Mouse (Mus musculus): ENCODE results near the gene Vezt. TPM values are rescaled to one million over a fixed set of nuclear protein-coding genes. Genes with fewer than 3 reads are reported as not detected.

The Vezt gene
- polyA plus RNA-seq, 1 experiment from 2014 or later = 32.3 TPM

DNA sequence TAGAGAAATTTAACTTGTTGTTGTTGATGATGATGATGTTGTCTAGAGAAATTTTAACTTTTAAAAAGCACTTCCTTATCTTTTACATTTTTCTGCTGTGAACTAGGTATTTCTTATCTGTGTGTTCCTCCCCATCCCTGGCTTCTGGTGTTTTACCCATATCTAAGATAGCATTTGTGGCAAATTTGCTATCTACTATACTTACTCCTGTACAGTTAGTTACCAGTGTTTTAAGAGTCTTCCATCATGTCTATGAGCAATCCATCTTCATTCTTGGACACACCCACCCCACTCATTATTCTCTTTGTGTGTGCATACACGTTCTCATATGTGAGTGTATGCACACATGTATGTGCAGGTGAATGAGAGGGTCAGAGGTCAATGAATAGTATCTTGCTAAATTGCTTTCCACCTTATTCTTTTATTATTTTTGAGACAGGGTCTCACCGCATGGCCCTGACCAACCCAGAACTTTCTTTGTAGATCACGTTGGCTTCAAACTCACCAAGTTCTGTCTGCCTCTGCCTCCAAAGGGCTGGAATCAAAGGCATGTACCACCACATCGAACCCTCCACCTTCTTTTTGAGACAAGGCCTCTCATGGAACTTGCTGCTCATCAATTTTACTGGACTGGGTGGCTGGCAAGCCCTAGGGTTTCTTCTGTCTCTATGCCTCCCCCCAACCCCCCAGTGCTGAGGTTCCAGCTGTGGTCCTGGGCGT, 123.3 kb downstream of the Vezt start:
- no peak overlapping the region for H3K4me3 ChIP-seq (ENCODE audit: low read depth, low read length)
- WGBS = 91% methylated on average over 5 of the region's 5 CpGs
- H3K9ac ChIP-seq (ENCODE audit: low read length) = no peak overlapping the region
- H3K4me2 ChIP-seq (ENCODE audit: low read depth, severe bottlenecking) = no peak overlapping the region
- H3K9me3 ChIP-seq (ENCODE audit: control insufficient read depth, low read length) = no peaks in the 10 kb centered on the region
- DNase-seq (ENCODE audit: low spot score) (no peak), ATAC-seq (ENCODE audit: insufficient number of reproducible peaks, low FRiP score, low TSS enrichment, low read depth) (no peak)
- no peaks in the 10 kb centered on the region for H3K36me3 ChIP-seq (ENCODE audit: control insufficient read depth, insufficient read depth, low read length)
- peaks cover 7% of the 10 kb centered on the region; the same call in 1 of the 2 replicates for H3K4me1 ChIP-seq (ENCODE audit: control insufficient read depth, insufficient read depth, low read length)
- no peak overlapping the region for H3K27ac ChIP-seq (replicated peaks; ENCODE audit: low read depth, low read length)
- no peaks in the 10 kb centered on the region for H3K27me3 ChIP-seq (ENCODE audit: control insufficient read depth, insufficient read depth, low read length)

DNA sequence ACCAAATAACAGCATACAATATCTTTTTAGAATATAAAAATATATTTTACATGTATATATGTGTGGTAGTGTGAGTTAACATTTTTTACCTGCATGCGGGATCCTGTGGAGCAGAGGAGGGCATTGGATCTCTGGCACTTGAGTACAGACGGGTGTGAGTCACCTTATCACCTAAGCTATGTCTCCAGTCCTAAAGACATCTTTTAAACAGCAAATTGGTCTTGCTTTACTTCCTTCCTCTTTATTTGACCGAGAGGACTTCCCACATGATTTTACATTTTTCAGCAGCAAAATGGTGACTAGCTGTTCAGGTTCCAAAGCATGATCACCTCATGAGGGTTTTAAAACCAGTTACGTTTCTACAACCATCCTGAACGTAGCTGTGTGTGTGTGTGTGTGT, 124.3 kb downstream of the Vezt start:
- no peaks in the 10 kb centered on the region for H3K36me3 ChIP-seq (ENCODE audit: control insufficient read depth, insufficient read depth, low read length)
- H3K4me2 ChIP-seq (ENCODE audit: low read depth, severe bottlenecking) = no peak overlapping the region
- H3K4me1 ChIP-seq (ENCODE audit: control insufficient read depth, insufficient read depth, low read length) = peaks cover 10% of the 10 kb centered on the region; the same call in 1 of the 2 replicates
- 75% methylated on average over 5 of the region's 5 CpGs for WGBS
- no peaks in the 10 kb centered on the region for H3K27me3 ChIP-seq (ENCODE audit: control insufficient read depth, insufficient read depth, low read length)
- H3K27ac ChIP-seq (replicated peaks; ENCODE audit: low read depth, low read length) = no peak overlapping the region
- H3K9ac ChIP-seq (ENCODE audit: low read length) = no peak overlapping the region
- DNase-seq (ENCODE audit: low spot score) (no peak), ATAC-seq (ENCODE audit: insufficient number of reproducible peaks, low FRiP score, low TSS enrichment, low read depth) (no peak)
- H3K4me3 ChIP-seq (ENCODE audit: low read depth, low read length) = no peak overlapping the region
- no peaks in the 10 kb centered on the region for H3K9me3 ChIP-seq (ENCODE audit: control insufficient read depth, low read length)

DNA sequence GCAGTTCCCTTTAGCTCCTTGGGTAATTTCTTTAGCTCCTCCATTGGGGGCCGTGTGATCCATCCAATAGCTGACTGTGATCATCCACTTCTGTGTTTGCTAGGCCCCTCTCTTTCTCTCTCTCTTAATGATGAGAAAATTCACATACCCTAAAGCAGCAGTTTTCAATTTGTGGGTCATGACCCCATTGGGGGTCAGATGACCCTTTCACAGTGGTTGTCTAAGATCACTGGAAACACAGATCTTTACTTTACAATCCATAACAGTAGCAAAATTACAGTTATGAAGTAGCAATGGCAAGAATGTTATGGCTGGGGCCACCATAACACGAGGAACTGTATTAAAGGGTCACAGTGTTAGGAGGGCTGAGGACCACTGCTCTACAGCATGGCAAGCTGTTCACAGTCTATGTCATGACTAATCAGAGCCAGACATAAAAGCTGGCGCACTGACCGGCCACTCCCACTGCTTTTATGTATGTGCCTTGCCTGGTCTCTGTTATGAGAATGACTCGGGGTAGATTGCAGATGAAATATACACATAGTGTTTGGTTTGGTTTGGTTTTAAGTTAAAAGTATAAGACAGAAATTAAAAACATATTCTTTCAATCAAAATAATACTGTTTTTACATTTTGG, 125.7 kb downstream of the Vezt start:
- no peak overlapping the region for H3K4me2 ChIP-seq (ENCODE audit: low read depth, severe bottlenecking)
- H3K4me1 ChIP-seq (ENCODE audit: control insufficient read depth, insufficient read depth, low read length) = peaks cover 6% of the 10 kb centered on the region; the same call in 1 of the 2 replicates
- DNase-seq (ENCODE audit: low spot score) (no peak), ATAC-seq (ENCODE audit: insufficient number of reproducible peaks, low FRiP score, low TSS enrichment, low read depth) (no peak)
- H3K27ac ChIP-seq (replicated peaks; ENCODE audit: low read depth, low read length) = no peak overlapping the region
- no peaks in the 10 kb centered on the region for H3K36me3 ChIP-seq (ENCODE audit: control insufficient read depth, insufficient read depth, low read length)
- H3K27me3 ChIP-seq (ENCODE audit: control insufficient read depth, insufficient read depth, low read length) = no peaks in the 10 kb centered on the region
- H3K4me3 ChIP-seq (ENCODE audit: low read depth, low read length) = no peak overlapping the region
- WGBS = 18% methylated on average over 5 of the region's 5 CpGs
- H3K9me3 ChIP-seq (ENCODE audit: control insufficient read depth, low read length) = no peaks in the 10 kb centered on the region
- no peak overlapping the region for H3K9ac ChIP-seq (ENCODE audit: low read length)

DNA sequence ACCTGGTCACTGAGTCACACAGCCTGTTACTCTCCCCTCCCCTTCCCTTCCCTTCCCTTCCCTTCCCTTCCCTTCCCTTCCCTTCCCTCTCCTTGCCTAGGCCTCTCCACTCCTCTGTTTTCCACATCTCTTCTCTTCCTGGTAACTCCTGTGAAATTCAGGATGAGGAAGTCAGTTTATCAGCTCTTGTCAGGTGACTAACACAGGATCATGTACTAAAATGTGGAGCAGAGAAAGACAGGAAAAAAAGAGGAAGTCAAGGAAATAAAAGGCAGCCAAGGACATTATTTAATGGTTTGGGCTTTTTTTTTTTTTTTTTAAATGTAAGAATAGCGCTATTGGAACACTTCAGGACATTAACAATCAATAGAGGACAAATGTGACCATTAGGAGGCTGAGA, 126.6 kb downstream of the Vezt start:
- 95% methylated on average over 1 of the region's 1 CpGs for WGBS
- H3K4me2 ChIP-seq (ENCODE audit: low read depth, severe bottlenecking) = no peak overlapping the region
- H3K9ac ChIP-seq (ENCODE audit: low read length) = no peak overlapping the region
- DNase-seq (ENCODE audit: low spot score) (no peak), ATAC-seq (ENCODE audit: insufficient number of reproducible peaks, low FRiP score, low TSS enrichment, low read depth) (no peak)
- no peak overlapping the region for H3K4me3 ChIP-seq (ENCODE audit: low read depth, low read length)
- H3K27ac ChIP-seq (replicated peaks; ENCODE audit: low read depth, low read length) = no peak overlapping the region
- H3K4me1 ChIP-seq (ENCODE audit: control insufficient read depth, insufficient read depth, low read length) = peaks cover 6% of the 10 kb centered on the region; the same call in 1 of the 2 replicates
- H3K9me3 ChIP-seq (ENCODE audit: control insufficient read depth, low read length) = no peaks in the 10 kb centered on the region
- no peaks in the 10 kb centered on the region for H3K27me3 ChIP-seq (ENCODE audit: control insufficient read depth, insufficient read depth, low read length)
- H3K36me3 ChIP-seq (ENCODE audit: control insufficient read depth, insufficient read depth, low read length) = no peaks in the 10 kb centered on the region

DNA sequence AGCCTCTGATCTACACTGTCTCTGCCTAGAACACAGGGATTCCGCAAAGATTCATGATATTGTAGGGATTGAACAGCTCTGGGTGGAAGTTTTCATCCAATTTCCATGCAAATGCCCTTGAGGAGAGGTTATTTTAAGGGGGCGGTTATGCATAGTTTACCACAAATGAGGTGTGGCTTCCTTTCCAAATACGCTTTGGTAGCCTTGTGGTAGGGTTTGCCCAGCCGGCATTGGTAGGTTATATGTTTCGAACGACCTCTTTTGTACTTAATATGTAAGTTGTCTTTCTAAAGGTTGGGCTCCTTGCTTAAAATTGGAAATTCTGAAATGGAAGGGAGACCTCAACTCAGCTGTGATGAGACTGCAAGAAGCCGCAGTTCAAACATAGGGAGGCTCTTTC, 127.1 kb downstream of the Vezt start:
- 95% methylated on average over 7 of the region's 7 CpGs for WGBS
- no peak for ATAC-seq (ENCODE audit: insufficient number of reproducible peaks, low FRiP score, low TSS enrichment, low read depth)
- Histone ChIP-seq H3K27ac (replicated peaks; ENCODE audit: low read depth, low read length) (no peak overlapping the region), H3K4me3 (ENCODE audit: low read depth, low read length) (no peak overlapping the region), H3K4me1 (ENCODE audit: control insufficient read depth, insufficient read depth, low read length) (peaks cover 6% of the 10 kb centered on the region; the same call in 1 of the 2 replicates), H3K9ac (ENCODE audit: low read length) (no peak overlapping the region), H3K27me3 (ENCODE audit: control insufficient read depth, insufficient read depth, low read length) (no peaks in the 10 kb centered on the region), H3K9me3 (ENCODE audit: control insufficient read depth, low read length) (no peaks in the 10 kb centered on the region), H3K4me2 (ENCODE audit: low read depth, severe bottlenecking) (no peak overlapping the region), H3K36me3 (ENCODE audit: control insufficient read depth, insufficient read depth, low read length) (no peaks in the 10 kb centered on the region)
- no peak for DNase-seq (ENCODE audit: low spot score)

DNA sequence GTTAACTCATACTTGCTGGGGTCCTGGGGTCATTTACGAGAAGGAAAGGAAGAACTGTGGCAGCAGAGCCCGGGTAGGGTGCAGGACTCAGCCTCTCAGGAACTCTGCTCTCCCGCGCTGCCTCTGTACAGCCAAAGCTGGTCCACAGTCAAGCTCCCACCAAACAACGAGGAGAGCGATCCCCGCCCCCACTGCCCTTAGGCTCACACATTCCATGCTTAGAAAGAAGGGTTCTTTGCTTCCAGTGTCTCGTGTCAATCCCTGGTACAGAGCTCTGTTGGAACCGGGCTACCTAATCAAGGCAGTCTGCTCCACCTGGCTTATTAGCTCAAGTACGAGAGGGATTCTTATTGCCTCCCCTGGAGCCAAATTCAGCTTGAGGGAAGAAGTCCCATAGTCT, 128.2 kb downstream of the Vezt start:
- no peaks in the 10 kb centered on the region for H3K27me3 ChIP-seq (ENCODE audit: control insufficient read depth, insufficient read depth, low read length)
- H3K9ac ChIP-seq (ENCODE audit: low read length) = no peak overlapping the region
- H3K4me1 ChIP-seq (ENCODE audit: control insufficient read depth, insufficient read depth, low read length) = peaks cover 6% of the 10 kb centered on the region; the same call in 1 of the 2 replicates
- H3K9me3 ChIP-seq (ENCODE audit: control insufficient read depth, low read length) = no peaks in the 10 kb centered on the region
- no peak overlapping the region for H3K27ac ChIP-seq (replicated peaks; ENCODE audit: low read depth, low read length)
- DNase-seq (ENCODE audit: low spot score) = peak; percentile 49
- no peak overlapping the region for H3K4me3 ChIP-seq (ENCODE audit: low read depth, low read length)
- WGBS = 34% methylated on average over 10 of the region's 10 CpGs
- ATAC-seq (ENCODE audit: insufficient number of reproducible peaks, low FRiP score, low TSS enrichment, low read depth) = no peak
- H3K36me3 ChIP-seq (ENCODE audit: control insufficient read depth, insufficient read depth, low read length) = no peaks in the 10 kb centered on the region
- no peak overlapping the region for H3K4me2 ChIP-seq (ENCODE audit: low read depth, severe bottlenecking)

DNA sequence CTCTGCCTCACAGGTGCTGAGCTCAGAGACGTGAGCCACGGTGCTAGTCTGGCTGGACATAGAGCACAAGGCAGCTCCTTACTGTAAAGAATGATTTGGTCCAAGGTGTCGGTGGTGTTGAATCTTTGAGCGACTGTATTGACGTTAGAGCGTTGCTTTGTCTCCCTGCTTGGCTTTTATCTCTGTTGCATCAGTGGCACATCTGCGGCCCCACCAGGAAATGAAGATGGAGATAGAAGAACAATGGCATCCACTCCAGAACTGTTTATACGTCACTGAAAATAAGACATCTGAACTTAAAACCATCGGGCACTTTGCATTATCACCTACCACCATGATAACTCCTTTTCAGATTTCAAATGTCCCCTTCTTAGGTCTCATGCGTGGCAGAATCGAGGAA, 135.7 kb downstream of the Vezt start:
- H3K4me1 ChIP-seq (ENCODE audit: control insufficient read depth, insufficient read depth, low read length) = no peaks in the 10 kb centered on the region
- ATAC-seq (ENCODE audit: insufficient number of reproducible peaks, low FRiP score, low TSS enrichment, low read depth) (no peak), DNase-seq (ENCODE audit: low spot score) (no peak)
- 91% methylated on average over 11 of the region's 11 CpGs for WGBS
- no peaks in the 10 kb centered on the region for H3K27me3 ChIP-seq (ENCODE audit: control insufficient read depth, insufficient read depth, low read length)
- H3K4me3 ChIP-seq (ENCODE audit: low read depth, low read length) = no peak overlapping the region
- H3K4me2 ChIP-seq (ENCODE audit: low read depth, severe bottlenecking) = no peak overlapping the region
- no peak overlapping the region for H3K27ac ChIP-seq (replicated peaks; ENCODE audit: low read depth, low read length)
- no peaks in the 10 kb centered on the region for H3K9me3 ChIP-seq (ENCODE audit: control insufficient read depth, low read length)
- no peak overlapping the region for H3K9ac ChIP-seq (ENCODE audit: low read length)
- no peaks in the 10 kb centered on the region for H3K36me3 ChIP-seq (ENCODE audit: control insufficient read depth, insufficient read depth, low read length)

DNA sequence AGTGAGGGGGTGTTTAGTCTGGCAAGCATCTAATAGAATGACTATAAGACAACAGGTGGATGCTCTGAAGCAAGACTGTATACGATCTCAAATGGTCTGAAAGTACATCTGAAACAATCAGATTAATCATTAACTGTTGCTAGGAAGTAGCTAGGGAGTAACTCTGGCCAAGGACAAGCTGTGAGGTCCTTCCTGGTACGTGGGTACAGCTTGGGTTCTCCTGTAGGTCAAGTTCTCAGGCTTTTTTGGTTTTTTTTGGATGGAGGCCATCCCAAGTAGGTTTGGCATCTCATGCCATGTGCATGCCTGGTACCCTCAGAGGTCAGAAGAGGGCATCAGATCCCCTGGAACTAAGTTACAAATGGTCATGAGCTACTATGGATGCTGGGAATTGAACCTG, 136.3 kb downstream of the Vezt start:
- no peaks in the 10 kb centered on the region for H3K9me3 ChIP-seq (ENCODE audit: control insufficient read depth, low read length)
- ATAC-seq (ENCODE audit: insufficient number of reproducible peaks, low FRiP score, low TSS enrichment, low read depth) (no peak), DNase-seq (ENCODE audit: low spot score) (no peak)
- no peaks in the 10 kb centered on the region for H3K4me1 ChIP-seq (ENCODE audit: control insufficient read depth, insufficient read depth, low read length)
- H3K4me3 ChIP-seq (ENCODE audit: low read depth, low read length) = no peak overlapping the region
- no peaks in the 10 kb centered on the region for H3K36me3 ChIP-seq (ENCODE audit: control insufficient read depth, insufficient read depth, low read length)
- no peaks in the 10 kb centered on the region for H3K27me3 ChIP-seq (ENCODE audit: control insufficient read depth, insufficient read depth, low read length)
- no peak overlapping the region for H3K4me2 ChIP-seq (ENCODE audit: low read depth, severe bottlenecking)
- H3K9ac ChIP-seq (ENCODE audit: low read length) = no peak overlapping the region
- 73% methylated on average over 2 of the region's 2 CpGs for WGBS
- H3K27ac ChIP-seq (replicated peaks; ENCODE audit: low read depth, low read length) = no peak overlapping the region
